Mouse (Mus musculus): ENCODE measurements around the gene Mup2.
"Not testable (repeated sequence)": the region's sequence is repeated elsewhere in the genome, so short reads cannot be mapped to it uniquely, and the experiment has no call there.

Mup2 gene

DNA sequence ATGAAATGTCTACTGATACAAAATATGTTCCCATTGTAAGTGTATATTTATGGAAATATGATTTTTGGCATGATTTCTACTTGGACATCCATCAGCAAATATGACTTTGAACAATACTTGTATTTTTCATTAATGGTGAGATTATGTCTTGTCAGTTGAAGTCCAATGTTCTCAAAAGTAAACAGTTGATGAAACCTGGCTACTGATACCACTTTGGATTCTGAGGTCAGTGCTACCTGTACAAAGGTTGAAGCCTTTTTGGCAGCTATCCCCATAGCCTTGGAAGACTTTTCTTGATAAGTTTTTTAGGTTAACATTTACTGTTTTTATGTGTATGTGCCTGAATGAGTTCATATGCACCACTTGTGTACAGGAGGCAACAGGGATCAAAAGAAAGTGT, at the start of gene Mup2:
Mup2 (minus strand) TSS at position 101 of the 400 bp plus-strand sequence.
- DNase-seq (ENCODE audit: low read depth, low spot score): not testable (repeated sequence)

All from retina, postnatal 7 days (tissue).